Mouse (Mus musculus): ENCODE data around the gene Dennd4a. TPM values are rescaled to one million over a fixed set of nuclear protein-coding genes. Genes with fewer than 3 reads are reported as not detected.
A peak's percentile ranks its signal among the peaks of the same experiment; 100 is the strongest.

Dennd4a gene
- polyA plus RNA-seq, 1 experiment, result 2.2 TPM

DNA sequence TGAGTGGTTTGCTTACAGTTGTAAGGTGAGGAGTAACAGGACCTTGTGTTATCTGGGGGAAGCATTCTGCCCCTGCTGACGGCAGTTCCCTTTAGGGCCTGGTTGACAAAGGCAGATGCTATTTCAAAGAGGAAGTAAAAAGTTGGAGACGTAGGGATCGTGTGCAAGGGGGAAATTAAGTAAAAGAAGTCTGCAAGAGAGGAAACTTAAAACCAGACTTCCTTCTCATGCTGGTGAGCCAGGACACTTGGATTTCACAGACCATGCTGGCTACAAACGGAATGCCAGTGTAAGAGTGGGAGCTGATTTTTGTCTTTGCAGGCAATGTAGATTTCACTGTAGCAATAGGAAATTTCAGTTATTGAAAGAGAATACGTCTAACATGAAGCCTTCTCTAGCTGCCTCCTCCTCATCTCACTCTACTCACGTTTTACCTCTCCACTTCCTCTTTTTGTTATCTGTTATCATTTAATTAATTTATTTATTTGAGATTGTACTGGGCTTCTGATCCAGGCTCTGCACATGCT lies 19.0 kb downstream of the Dennd4a start:
- Histone ChIP-seq H3K4me3 (replicated peaks) (peak overlapping the region; percentile 85), H3K4me1 (peaks cover 73% of the 10 kb centered on the region), H3K36me3 (replicated peaks; ENCODE audit: low read length) (peaks cover 36% of the 10 kb centered on the region), H3K27me3 (replicated peaks) (no peaks in the 10 kb centered on the region), H3K9me3 (no peaks in the 10 kb centered on the region)
- no peak for TF ChIP-seq FLI1 (IDR thresholded peaks at IDR 0.05; ENCODE audit: low read length)
- no peak for TF ChIP-seq GATA1 (IDR thresholded peaks at IDR 0.05; ENCODE audit: borderline replicate concordance, low read length)

DNA sequence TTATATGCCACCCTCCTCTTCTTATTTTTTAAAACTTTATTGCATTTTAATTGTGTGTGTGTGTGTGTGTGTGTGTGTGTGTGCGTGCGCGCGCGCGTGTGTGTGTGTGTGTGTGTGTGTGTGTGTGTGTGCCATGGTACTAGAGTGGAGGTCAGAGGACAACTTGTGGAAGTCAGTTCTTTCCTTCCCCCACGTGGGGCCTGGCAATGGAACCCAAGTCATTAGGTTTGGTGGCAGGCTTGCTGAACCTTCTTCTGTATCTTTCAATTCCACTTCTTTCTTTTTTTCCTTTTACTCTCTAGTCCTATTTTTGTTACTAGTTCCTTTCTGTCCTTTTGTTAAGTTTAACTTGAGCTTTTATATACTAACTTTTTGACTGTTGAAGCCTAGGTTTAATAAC lies 19.5 kb downstream of the Dennd4a start:
- no peaks in the 10 kb centered on the region for H3K9me3 ChIP-seq
- peak overlapping the region; percentile 85 for H3K4me3 ChIP-seq (replicated peaks)
- H3K4me1 ChIP-seq, result peaks cover 68% of the 10 kb centered on the region
- no peaks in the 10 kb centered on the region for H3K27me3 ChIP-seq (replicated peaks)
- peaks cover 38% of the 10 kb centered on the region for H3K36me3 ChIP-seq (replicated peaks; ENCODE audit: low read length)
- no peak for TF ChIP-seq FLI1 (IDR thresholded peaks at IDR 0.05; ENCODE audit: low read length)
- TF ChIP-seq GATA1 (IDR thresholded peaks at IDR 0.05; ENCODE audit: borderline replicate concordance, low read length), result no peak

DNA sequence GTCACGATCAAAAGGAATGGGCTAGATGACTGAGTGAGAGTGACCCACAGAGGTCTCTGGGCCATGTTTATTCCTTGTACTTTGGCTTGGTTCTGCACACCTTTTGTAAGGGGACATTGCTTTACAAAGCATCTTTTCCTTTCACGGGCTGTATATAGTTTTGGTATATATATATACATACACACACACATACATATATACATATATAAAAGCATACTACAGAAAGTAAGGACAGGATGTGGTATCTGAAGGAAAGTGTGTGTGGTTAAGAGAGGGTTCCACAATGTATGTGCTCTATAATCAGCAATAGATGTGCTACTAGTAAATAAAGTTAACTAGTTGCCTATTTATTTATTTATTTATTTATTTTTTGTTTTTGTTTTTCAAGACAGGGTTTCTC lies 20.6 kb downstream of the Dennd4a start:
- peaks cover 41% of the 10 kb centered on the region for H3K36me3 ChIP-seq (replicated peaks; ENCODE audit: low read length)
- H3K27me3 ChIP-seq (replicated peaks), result no peaks in the 10 kb centered on the region
- H3K4me1 ChIP-seq, result peaks cover 64% of the 10 kb centered on the region
- no peak for TF ChIP-seq GATA1 (IDR thresholded peaks at IDR 0.05; ENCODE audit: borderline replicate concordance, low read length)
- no peak for TF ChIP-seq FLI1 (IDR thresholded peaks at IDR 0.05; ENCODE audit: low read length)
- H3K9me3 ChIP-seq, result no peaks in the 10 kb centered on the region
- H3K4me3 ChIP-seq (replicated peaks), result peak overlapping the region; percentile 12

DNA sequence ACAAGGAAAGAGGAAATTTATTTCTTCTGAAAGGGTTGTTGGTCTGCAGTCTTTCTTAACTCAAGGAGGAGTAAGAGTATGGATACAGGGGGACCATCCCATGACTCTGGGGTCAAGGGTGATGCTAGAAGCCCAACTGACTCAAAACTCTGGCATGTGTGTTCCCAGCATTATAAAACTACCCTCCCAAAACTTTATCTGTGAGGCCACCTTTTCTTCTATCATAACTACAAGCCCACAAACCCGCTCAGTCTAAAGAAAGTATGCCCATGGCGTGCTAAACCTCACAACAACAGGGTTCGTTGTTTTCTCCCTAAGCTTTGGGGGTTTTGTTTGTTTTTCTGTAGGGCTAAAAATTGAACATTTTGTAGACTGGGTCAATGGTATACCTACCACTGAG lies 23.3 kb downstream of the Dennd4a start:
- TF ChIP-seq GATA1 (IDR thresholded peaks at IDR 0.05; ENCODE audit: borderline replicate concordance, low read length) (no peak), FLI1 (IDR thresholded peaks at IDR 0.05; ENCODE audit: low read length) (no peak)
- Histone ChIP-seq H3K36me3 (replicated peaks; ENCODE audit: low read length) (peaks cover 56% of the 10 kb centered on the region), H3K4me3 (replicated peaks) (no peak overlapping the region), H3K4me1 (peaks cover 51% of the 10 kb centered on the region), H3K27me3 (replicated peaks) (no peaks in the 10 kb centered on the region), H3K9me3 (no peaks in the 10 kb centered on the region)

DNA sequence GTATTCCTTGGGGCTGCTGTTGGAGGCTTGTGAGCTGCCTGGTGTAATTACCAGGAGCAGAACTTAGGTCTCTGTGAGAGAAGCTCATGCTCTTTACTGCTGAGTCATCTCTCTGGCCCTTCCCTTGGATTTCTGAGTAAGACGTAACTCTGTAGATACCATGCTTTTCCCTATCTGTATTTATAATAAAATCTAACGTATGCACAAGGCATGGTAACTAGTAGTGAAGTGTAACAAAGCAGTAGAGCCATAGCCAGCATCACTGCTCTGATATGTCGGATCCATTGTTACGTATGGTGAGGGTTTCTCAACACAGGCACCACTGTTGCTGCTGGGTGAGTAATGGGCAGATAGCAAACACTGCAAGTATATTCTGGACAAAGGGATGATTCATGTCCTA lies 34.2 kb downstream of the Dennd4a start:
- peak overlapping the region; percentile 75 for H3K4me3 ChIP-seq (replicated peaks)
- H3K27me3 ChIP-seq (replicated peaks), result no peaks in the 10 kb centered on the region
- peaks cover 23% of the 10 kb centered on the region for H3K4me1 ChIP-seq
- peaks cover 89% of the 10 kb centered on the region for H3K36me3 ChIP-seq (replicated peaks; ENCODE audit: low read length)
- TF ChIP-seq GATA1 (IDR thresholded peaks at IDR 0.05; ENCODE audit: borderline replicate concordance, low read length), result no peak
- TF ChIP-seq FLI1 (IDR thresholded peaks at IDR 0.05; ENCODE audit: low read length), result no peak
- H3K9me3 ChIP-seq, result no peaks in the 10 kb centered on the region

DNA sequence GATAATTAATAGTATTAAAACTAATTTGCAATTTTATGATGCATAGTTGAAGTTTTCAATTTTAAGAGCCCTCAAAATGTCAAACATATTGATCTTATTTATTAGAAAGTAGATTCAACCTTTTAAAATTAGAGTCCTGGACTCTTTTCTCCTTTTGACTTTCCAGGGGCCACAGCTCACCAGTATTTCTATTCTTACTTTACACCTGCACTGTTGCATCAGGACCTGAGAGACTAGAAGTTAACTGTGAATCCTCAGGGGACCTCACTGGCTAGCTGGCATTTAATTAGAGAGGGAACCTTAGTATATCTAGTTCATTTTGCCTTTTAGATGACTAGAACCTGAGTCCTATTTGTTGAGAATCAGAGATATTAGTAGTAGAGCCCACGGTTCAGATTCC lies 38.4 kb downstream of the Dennd4a start:
- no peak overlapping the region for H3K4me3 ChIP-seq (replicated peaks)
- peaks cover 88% of the 10 kb centered on the region for H3K36me3 ChIP-seq (replicated peaks; ENCODE audit: low read length)
- TF ChIP-seq GATA1 (IDR thresholded peaks at IDR 0.05; ENCODE audit: borderline replicate concordance, low read length) (no peak), FLI1 (IDR thresholded peaks at IDR 0.05; ENCODE audit: low read length) (no peak)
- H3K9me3 ChIP-seq, result no peaks in the 10 kb centered on the region
- H3K27me3 ChIP-seq (replicated peaks), result no peaks in the 10 kb centered on the region
- peaks cover 28% of the 10 kb centered on the region for H3K4me1 ChIP-seq

DNA sequence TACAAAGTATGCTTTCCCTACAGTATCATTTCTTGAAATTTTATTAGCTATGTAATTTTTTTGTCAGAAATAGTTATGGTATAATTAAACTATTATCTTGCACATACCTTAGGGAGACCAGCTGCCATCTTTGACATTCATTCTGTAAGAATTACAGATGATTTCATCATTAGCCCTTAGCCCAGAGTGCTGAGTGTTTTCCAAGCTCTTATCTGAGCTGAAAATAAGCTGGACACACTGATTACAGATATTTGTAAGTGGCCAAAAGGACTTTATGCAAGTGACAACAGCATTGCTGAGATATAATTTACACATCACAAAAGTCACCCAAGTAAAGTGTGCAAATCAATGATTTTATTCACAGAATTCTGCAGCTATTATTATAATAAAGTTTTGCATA lies 48.9 kb downstream of the Dennd4a start:
- TF ChIP-seq GATA1 (IDR thresholded peaks at IDR 0.05; ENCODE audit: borderline replicate concordance, low read length) (no peak), FLI1 (IDR thresholded peaks at IDR 0.05; ENCODE audit: low read length) (no peak)
- peaks cover 91% of the 10 kb centered on the region for H3K36me3 ChIP-seq (replicated peaks; ENCODE audit: low read length)

DNA sequence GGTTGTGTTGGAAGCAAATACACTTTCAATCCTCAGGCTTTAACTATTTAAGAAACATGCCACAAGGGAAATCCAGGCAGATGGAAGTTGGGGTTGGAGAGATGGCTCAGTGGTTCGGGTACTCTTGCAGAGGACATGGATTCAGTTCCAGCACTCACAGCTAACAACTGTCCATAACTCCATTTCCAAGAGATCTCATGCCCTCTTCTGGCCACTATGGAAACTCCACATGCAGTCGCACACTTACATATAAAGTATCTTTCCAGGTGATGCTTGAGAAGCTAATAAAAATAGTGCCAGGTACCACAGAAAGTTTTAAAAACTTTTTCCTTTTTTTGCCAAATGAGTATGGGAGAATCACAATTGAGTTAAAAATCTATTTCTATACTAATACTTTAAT lies 51.5 kb downstream of the Dennd4a start:
- no peak overlapping the region for H3K4me3 ChIP-seq (replicated peaks)
- H3K4me1 ChIP-seq, result no peaks in the 10 kb centered on the region; the same call in 1 of the 2 replicates
- no peaks in the 10 kb centered on the region for H3K27me3 ChIP-seq (replicated peaks)
- TF ChIP-seq FLI1 (IDR thresholded peaks at IDR 0.05; ENCODE audit: low read length), result no peak
- TF ChIP-seq GATA1 (IDR thresholded peaks at IDR 0.05; ENCODE audit: borderline replicate concordance, low read length), result no peak
- peaks cover 95% of the 10 kb centered on the region for H3K36me3 ChIP-seq (replicated peaks; ENCODE audit: low read length)
- H3K9me3 ChIP-seq, result no peaks in the 10 kb centered on the region

More for the DNA sequence above, 48.9 kb downstream of the Dennd4a start:
- Histone ChIP-seq H3K9me3 (no peaks in the 10 kb centered on the region), H3K4me3 (replicated peaks) (no peak overlapping the region), H3K27me3 (replicated peaks) (no peaks in the 10 kb centered on the region), H3K4me1 (no peaks in the 10 kb centered on the region; the same call in 1 of the 2 replicates)

DNA sequence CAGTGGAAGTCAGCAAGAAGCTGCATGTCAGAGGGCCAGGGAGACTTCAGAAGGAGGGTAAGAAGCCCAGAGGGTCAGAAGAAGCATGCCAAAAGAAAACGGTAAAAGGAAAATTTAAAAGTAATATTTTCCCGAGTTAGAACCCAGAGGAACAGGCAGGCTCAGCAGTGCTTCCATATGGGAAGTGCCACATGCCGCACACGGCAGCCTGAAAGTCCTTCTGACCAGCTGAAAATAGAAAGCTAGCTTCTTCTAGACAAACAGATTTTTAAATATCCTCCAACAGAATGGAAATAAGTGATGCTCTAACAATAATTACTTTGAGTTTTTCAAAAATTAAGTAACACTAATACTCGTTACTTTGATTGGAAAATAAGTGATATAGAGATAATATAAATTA lies 74.9 kb downstream of the Dennd4a start:
- no peak overlapping the region for H3K4me3 ChIP-seq (replicated peaks)
- no peak for TF ChIP-seq GATA1 (IDR thresholded peaks at IDR 0.05; ENCODE audit: borderline replicate concordance, low read length)
- no peak for TF ChIP-seq FLI1 (IDR thresholded peaks at IDR 0.05; ENCODE audit: low read length)
- H3K4me1 ChIP-seq, result peaks cover 7% of the 10 kb centered on the region; the same call in 1 of the 2 replicates
- H3K27me3 ChIP-seq (replicated peaks), result no peaks in the 10 kb centered on the region
- peaks cover 70% of the 10 kb centered on the region for H3K36me3 ChIP-seq (replicated peaks; ENCODE audit: low read length)
- no peaks in the 10 kb centered on the region for H3K9me3 ChIP-seq

DNA sequence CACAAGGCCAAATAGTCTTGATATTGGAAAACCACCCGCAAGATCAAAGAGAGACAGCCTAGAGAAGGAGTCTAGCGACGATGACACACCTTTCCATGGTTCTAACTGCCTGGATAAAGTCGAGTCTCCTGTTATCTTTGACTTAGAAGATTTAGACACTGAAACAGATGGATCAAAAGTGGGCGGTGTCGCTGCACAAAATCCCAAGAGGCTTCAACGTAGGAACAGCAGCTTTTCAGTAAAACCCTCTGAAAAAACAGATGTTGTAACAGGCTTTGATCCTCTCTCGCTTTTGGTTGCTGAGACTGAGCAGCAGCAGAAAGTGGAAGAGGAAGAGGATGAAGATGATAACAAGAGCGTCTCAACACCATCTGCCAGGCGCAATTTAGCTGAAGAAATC lies 85.5 kb downstream of the Dennd4a start:
- Histone ChIP-seq H3K27me3 (replicated peaks) (no peaks in the 10 kb centered on the region), H3K36me3 (replicated peaks; ENCODE audit: low read length) (peaks cover 92% of the 10 kb centered on the region), H3K4me1 (peaks cover 9% of the 10 kb centered on the region), H3K9me3 (no peaks in the 10 kb centered on the region), H3K4me3 (replicated peaks) (no peak overlapping the region)
- TF ChIP-seq GATA1 (IDR thresholded peaks at IDR 0.05; ENCODE audit: borderline replicate concordance, low read length) (no peak), FLI1 (IDR thresholded peaks at IDR 0.05; ENCODE audit: low read length) (no peak)

DNA sequence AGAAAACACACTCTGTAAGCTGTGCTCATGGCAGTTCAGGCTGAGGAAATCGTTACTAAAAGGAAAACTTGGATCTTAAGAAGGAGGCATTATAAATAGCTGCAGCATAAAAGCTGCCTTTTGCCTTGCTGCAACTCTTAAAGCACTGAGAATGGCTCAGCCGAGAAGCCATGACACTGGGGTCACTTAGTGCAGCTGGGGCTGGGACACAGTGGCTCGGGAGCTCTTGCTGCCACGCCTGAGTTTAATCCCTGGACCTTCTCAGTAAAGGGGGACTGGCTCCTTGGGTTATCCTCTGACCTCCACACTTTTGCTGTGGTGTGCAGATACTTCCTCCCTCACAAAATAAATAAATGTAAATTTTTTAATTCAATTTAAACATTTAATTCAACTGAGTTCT lies 91.7 kb downstream of the Dennd4a start:
- TF ChIP-seq FLI1 (IDR thresholded peaks at IDR 0.05; ENCODE audit: low read length) (no peak), GATA1 (IDR thresholded peaks at IDR 0.05; ENCODE audit: borderline replicate concordance, low read length) (no peak)
- Histone ChIP-seq H3K36me3 (replicated peaks; ENCODE audit: low read length) (peaks cover 90% of the 10 kb centered on the region), H3K4me1 (peaks cover 24% of the 10 kb centered on the region), H3K27me3 (replicated peaks) (no peaks in the 10 kb centered on the region), H3K9me3 (no peaks in the 10 kb centered on the region), H3K4me3 (replicated peaks) (no peak overlapping the region)

All from megakaryocyte, embryonic 14.5 days (primary cell).